In the genomic region with DNA sequence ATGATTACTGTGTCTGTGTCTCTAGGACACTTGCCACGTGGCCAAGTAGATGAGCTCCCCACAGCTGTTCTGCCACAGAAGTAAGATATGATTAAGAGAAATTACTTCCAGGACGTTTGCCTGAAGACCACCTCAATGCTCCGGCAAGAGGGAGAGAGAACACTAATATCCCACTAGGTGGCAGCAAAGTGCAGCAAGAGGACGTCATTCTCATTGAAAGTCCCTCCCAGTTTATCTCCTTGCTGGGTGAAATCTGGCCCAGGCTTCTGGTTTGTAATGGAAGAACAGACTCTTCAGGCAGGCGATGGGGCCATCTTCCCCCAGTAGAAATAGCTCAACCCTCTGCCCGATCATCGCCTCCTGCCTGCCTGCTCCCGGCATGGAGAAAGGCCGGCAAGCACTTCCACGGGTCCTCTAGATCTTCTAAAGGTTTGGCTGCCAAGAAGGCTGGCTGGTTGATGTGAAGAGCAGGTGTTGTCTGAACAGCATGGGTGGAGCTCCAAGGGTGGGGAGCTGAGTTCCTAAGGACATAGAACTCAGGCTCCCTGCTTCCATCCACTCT, we compare ENCODE assay signal across 8 mouse cellular contexts. TPM values are rescaled to one million over a fixed set of nuclear protein-coding genes. Genes with fewer than 3 reads are reported as not detected.
A peak's percentile ranks its signal among the peaks of the same experiment; 100 is the strongest.
DNase-seq lines count a peak whose midpoint lies in the region; ATAC-seq and TF ChIP-seq lines count a peak whose summit lies in the region.

No protein-coding gene starts in this region.

- ATAC-seq in granulocyte monocyte progenitor cell, adult 5-6 weeks (replicated peaks; ENCODE audit: poor library complexity, severe bottlenecking) = peak; percentile 80
- peak; percentile 43; the same call in 1 of the 2 replicates for ATAC-seq in intestine, postnatal 0 days
- peak; percentile 65 for ATAC-seq in midbrain, embryonic 13.5 days

- 17% methylated on average over 10 of the region's 10 CpGs for WGBS in intestine, postnatal 0 days
- WGBS in midbrain, embryonic 13.5 days = 25% methylated on average over 10 of the region's 10 CpGs
- 23% methylated on average over 10 of the region's 10 CpGs for WGBS in spleen, adult 2 months

- H3K9me3 ChIP-seq in intestine, postnatal 0 days (ENCODE audit: control insufficient read depth) = no peaks in the 10 kb centered on the region
- H3K9me3 ChIP-seq in midbrain, embryonic 13.5 days = no peaks in the 10 kb centered on the region

- H3K27ac ChIP-seq in intestine, postnatal 0 days (ENCODE audit: low read depth, low read length) = no peak overlapping the region
- H3K27ac ChIP-seq in midbrain, embryonic 13.5 days = no peak overlapping the region
- no peak overlapping the region for H3K27ac ChIP-seq in spleen, adult 2 months (ENCODE audit: insufficient read depth, low read length)

- intact Hi-C loops in left cerebral cortex, postnatal 36 days (cut with DNase I) = loop anchor here (5.0 to 10.0 kb wide), 2 partner anchors 244 to 512 kb away; no protein-coding TSS in a partner anchor

- no peaks in the 10 kb centered on the region for H3K36me3 ChIP-seq in intestine, postnatal 0 days (ENCODE audit: control insufficient read depth, insufficient read depth)
- H3K36me3 ChIP-seq in midbrain, embryonic 13.5 days = no peaks in the 10 kb centered on the region
- no peaks in the 10 kb centered on the region for H3K36me3 ChIP-seq in spleen, adult 2 months (ENCODE audit: control insufficient read depth, insufficient read depth, low read length)

- no peaks in the 10 kb centered on the region for H3K27me3 ChIP-seq in intestine, postnatal 0 days (replicated peaks; ENCODE audit: control insufficient read depth, insufficient read depth, low read length)
- no peaks in the 10 kb centered on the region for H3K27me3 ChIP-seq in midbrain, embryonic 13.5 days
- H3K27me3 ChIP-seq in spleen, adult 2 months (ENCODE audit: control insufficient read depth, insufficient read depth, low read length) = no peaks in the 10 kb centered on the region

- no peaks in the 10 kb centered on the region; the same call in 1 of the 2 replicates for H3K4me1 ChIP-seq in intestine, postnatal 0 days (replicated peaks; ENCODE audit: control insufficient read depth, insufficient read depth, low read length)
- peaks cover 10% of the 10 kb centered on the region for H3K4me1 ChIP-seq in midbrain, embryonic 13.5 days (replicated peaks)
- H3K4me1 ChIP-seq in spleen, adult 2 months (ENCODE audit: control insufficient read depth, insufficient read depth, insufficient read length) = no peaks in the 10 kb centered on the region

- no peak for TF ChIP-seq POLR2A in spleen, adult 2 months (IDR thresholded peaks at IDR 0.05; ENCODE audit: low read depth, low read length)

- no peak overlapping the region for H3K9ac ChIP-seq in intestine, postnatal 0 days (ENCODE audit: low read depth, low read length)
- H3K9ac ChIP-seq in midbrain, embryonic 13.5 days (replicated peaks) = no peak overlapping the region; the same call in 1 of the 2 replicates

- peak; percentile 95 for TF ChIP-seq CTCF in intestine, postnatal 0 days (IDR thresholded peaks at IDR 0.05; ENCODE audit: low read depth)
- peak; percentile 72; the same call in 1 of the 2 replicates for TF ChIP-seq CTCF in spleen, adult 2 months (IDR thresholded peaks at IDR 0.05; ENCODE audit: extremely low read depth, insufficient read depth, insufficient read length, insufficient replicate concordance)

- no peak overlapping the region for H3K4me3 ChIP-seq in intestine, postnatal 0 days (ENCODE audit: low read depth, low read length)
- no peak overlapping the region for H3K4me3 ChIP-seq in midbrain, embryonic 13.5 days (replicated peaks)
- H3K4me3 ChIP-seq in spleen, adult 2 months (ENCODE audit: extremely low read depth, insufficient read depth, insufficient read length) = no peak overlapping the region

- peak overlapping the region; percentile 47; the same call in 1 of the 2 replicates for H3K4me2 ChIP-seq in intestine, postnatal 0 days (replicated peaks; ENCODE audit: low read depth)
- peak overlapping the region; percentile 39 for H3K4me2 ChIP-seq in midbrain, embryonic 13.5 days (replicated peaks)

- DNase-seq in urinary bladder, postnatal 14 days (ENCODE audit: low spot score) = peak; percentile 75
- no peak for DNase-seq in urinary bladder, adult 2 months (ENCODE audit: low spot score)
- peak; percentile 81 for DNase-seq in embryo, embryonic 9.5 days (ENCODE audit: extremely low spot score)
- peak; percentile 67 to 72 for DNase-seq in left cerebral cortex, postnatal 36 days (ENCODE audit: low spot score in 2 of 2)
- DNase-seq in spleen, adult 2 months (ENCODE audit: low read depth in 1 of 2, low spot score in 2 of 2) = peak; percentile 33 to 50

RNA-seq across cellular contexts. Expression of a gene that starts 27.3 kb away (rescaled TPM):
- polyA plus RNA-seq in urinary bladder, adult 2 months (2012; rRNA removed) = 6.5 and 7.0 TPM in 2 replicates
- 2.3 and 3.8 TPM in 2 replicates for total RNA-seq in granulocyte monocyte progenitor cell, adult 5-6 weeks (2014; fragmentation: Nextera tagmentation)
- 4.5 and 5.5 TPM in 2 replicates for total RNA-seq in granulocyte monocyte progenitor cell, adult 5-6 weeks (2017)
- 3.8 and 4.1 TPM in 2 replicates for polyA plus RNA-seq in intestine, postnatal 0 days (2015; fragmentation: Nextera tagmentation; extraction: Ambion mirVana)
- 1 to 10 TPM; 7.6 to 9.0 TPM for total RNA-seq in left cerebral cortex, postnatal 36 days (2021)
- 14.4 and 16.3 TPM in 2 replicates for polyA plus RNA-seq in midbrain, embryonic 13.5 days (2015; fragmentation: Nextera tagmentation; extraction: Ambion mirVana)
- 0.96 and 2.1 TPM in 2 replicates for polyA plus RNA-seq in spleen, adult 2 months (2012; rRNA removed)

RNA-seq across cellular contexts. Expression of a gene that starts 27.5 kb away (rescaled TPM):
- 9.2 and 9.6 TPM in 2 replicates for polyA plus RNA-seq in urinary bladder, adult 2 months (2012; rRNA removed)
- total RNA-seq in granulocyte monocyte progenitor cell, adult 5-6 weeks (2014; fragmentation: Nextera tagmentation) = 6.8 and 11.2 TPM in 2 replicates
- total RNA-seq in granulocyte monocyte progenitor cell, adult 5-6 weeks (2017) = 19.4 and 26.4 TPM in 2 replicates
- 12.2 and 14.4 TPM in 2 replicates for polyA plus RNA-seq in intestine, postnatal 0 days (2015; fragmentation: Nextera tagmentation; extraction: Ambion mirVana)
- total RNA-seq in left cerebral cortex, postnatal 36 days (2021) = 10 to 100 TPM; 65.6 to 95.9 TPM
- polyA plus RNA-seq in midbrain, embryonic 13.5 days (2015; fragmentation: Nextera tagmentation; extraction: Ambion mirVana) = 24.5 and 25.7 TPM in 2 replicates
- 2.2 and 2.6 TPM in 2 replicates for polyA plus RNA-seq in spleen, adult 2 months (2012; rRNA removed)

RNA-seq across cellular contexts. Expression of a gene that starts 43.2 kb away (rescaled TPM):
- 5.0 and 6.3 TPM in 2 replicates for polyA plus RNA-seq in urinary bladder, adult 2 months (2012; rRNA removed)
- total RNA-seq in granulocyte monocyte progenitor cell, adult 5-6 weeks (2014; fragmentation: Nextera tagmentation) = not detected in 2 replicates
- total RNA-seq in granulocyte monocyte progenitor cell, adult 5-6 weeks (2017) = not detected in 2 replicates
- 0.37 and 0.39 TPM in 2 replicates for polyA plus RNA-seq in intestine, postnatal 0 days (2015; fragmentation: Nextera tagmentation; extraction: Ambion mirVana)
- total RNA-seq in left cerebral cortex, postnatal 36 days (2021) = 10 to 100 TPM; 10.4 to 10.8 TPM
- polyA plus RNA-seq in midbrain, embryonic 13.5 days (2015; fragmentation: Nextera tagmentation; extraction: Ambion mirVana) = 1.2 and 2.1 TPM in 2 replicates
- polyA plus RNA-seq in spleen, adult 2 months (2012; rRNA removed) = 1.1 TPM in 2 replicates
